Mouse (Mus musculus): ENCODE measurements around the gene Tet3. TPM values are rescaled to one million over a fixed set of nuclear protein-coding genes. Genes with fewer than 3 reads are reported as not detected.

The Tet3 gene
- polyA plus RNA-seq, 1 experiment from 2014 or later: 56.5 TPM

- H3K36me3 ChIP-seq: peaks cover 43% of the 10 kb centered on the region
- DNase-seq (ENCODE audit: low spot score): no peak
- H3K9me3 ChIP-seq: no peaks in the 10 kb centered on the region
- H3K4me1 ChIP-seq (replicated peaks): peaks cover 80% of the 10 kb centered on the region
- no peaks in the 10 kb centered on the region for H3K27me3 ChIP-seq (ENCODE audit: insufficient read depth, poor library complexity, severe bottlenecking)
- whole genome bisulfite sequencing: 82% methylated on average over 9 of the region's 9 CpGs
- H3K27ac ChIP-seq: no peak overlapping the region
- no peak overlapping the region for H3K4me3 ChIP-seq
Measured at GRCm38 (mm10) chr6:83414601-83415355, 44.1 kb downstream of the Tet3 start.

GRCm38 (mm10) chr6:83413686-83414085 lies 45.2 kb downstream of the Tet3 start:
- Histone ChIP-seq H3K4me1 (replicated peaks) (peaks cover 70% of the 10 kb centered on the region), H3K9me3 (no peaks in the 10 kb centered on the region), H3K4me3 (no peak overlapping the region), H3K27ac (no peak overlapping the region), H3K27me3 (ENCODE audit: insufficient read depth, poor library complexity, severe bottlenecking) (no peaks in the 10 kb centered on the region), H3K36me3 (peaks cover 47% of the 10 kb centered on the region)
- DNase-seq (ENCODE audit: low spot score): no peak
- WGBS: 76% methylated on average over 1 of the region's 1 CpGs

GRCm38 (mm10) chr6:83412854-83413401 lies 46.0 kb downstream of the Tet3 start:
- H3K27ac ChIP-seq: peak overlapping the region; percentile 59; the same call in 1 of the 2 replicates

GRCm38 (mm10) chr6:83412362-83412853 lies 46.5 kb downstream of the Tet3 start:
- Histone ChIP-seq H3K27ac (peak overlapping the region; percentile 59; the same call in 1 of the 2 replicates), H3K9me3 (no peaks in the 10 kb centered on the region), H3K27me3 (ENCODE audit: insufficient read depth, poor library complexity, severe bottlenecking) (no peaks in the 10 kb centered on the region), H3K4me1 (replicated peaks) (peaks cover 60% of the 10 kb centered on the region), H3K4me3 (no peak overlapping the region), H3K36me3 (peaks cover 59% of the 10 kb centered on the region)
- no peak for DNase-seq (ENCODE audit: low spot score)
- WGBS: 88% methylated on average over 10 of the region's 10 CpGs

More at GRCm38 (mm10) chr6:83412854-83413401, 46.0 kb downstream of the Tet3 start:
- Histone ChIP-seq H3K4me1 (replicated peaks) (peaks cover 65% of the 10 kb centered on the region), H3K4me3 (no peak overlapping the region), H3K27me3 (ENCODE audit: insufficient read depth, poor library complexity, severe bottlenecking) (no peaks in the 10 kb centered on the region), H3K9me3 (no peaks in the 10 kb centered on the region), H3K36me3 (peaks cover 54% of the 10 kb centered on the region)
- no peak for DNase-seq (ENCODE audit: low spot score)
- WGBS: 65% methylated on average over 5 of the region's 5 CpGs

GRCm38 (mm10) chr6:83411635-83412361 lies 47.1 kb downstream of the Tet3 start:
- H3K4me1 ChIP-seq (replicated peaks): peaks cover 54% of the 10 kb centered on the region
- 90% methylated on average over 9 of the region's 9 CpGs for WGBS
- peaks cover 60% of the 10 kb centered on the region for H3K36me3 ChIP-seq
- no peak for DNase-seq (ENCODE audit: low spot score)
- peak overlapping the region; percentile 59; the same call in 1 of the 2 replicates for H3K27ac ChIP-seq
- no peak overlapping the region for H3K4me3 ChIP-seq
- no peaks in the 10 kb centered on the region for H3K27me3 ChIP-seq (ENCODE audit: insufficient read depth, poor library complexity, severe bottlenecking)
- no peaks in the 10 kb centered on the region for H3K9me3 ChIP-seq

GRCm38 (mm10) chr6:83410046-83410706 lies 48.7 kb downstream of the Tet3 start:
- H3K27ac ChIP-seq: no peak overlapping the region
- H3K36me3 ChIP-seq: peaks cover 62% of the 10 kb centered on the region
- DNase-seq (ENCODE audit: low spot score): no peak
- H3K4me1 ChIP-seq (replicated peaks): peaks cover 48% of the 10 kb centered on the region
- no peaks in the 10 kb centered on the region for H3K9me3 ChIP-seq
- no peak overlapping the region for H3K4me3 ChIP-seq
- H3K27me3 ChIP-seq (ENCODE audit: insufficient read depth, poor library complexity, severe bottlenecking): no peaks in the 10 kb centered on the region
- WGBS: 72% methylated on average over 9 of the region's 9 CpGs

- Histone ChIP-seq H3K4me1 (replicated peaks) (peaks cover 37% of the 10 kb centered on the region), H3K4me3 (no peak overlapping the region), H3K27me3 (ENCODE audit: insufficient read depth, poor library complexity, severe bottlenecking) (no peaks in the 10 kb centered on the region), H3K27ac (no peak overlapping the region), H3K36me3 (peaks cover 67% of the 10 kb centered on the region), H3K9me3 (no peaks in the 10 kb centered on the region)
- 94% methylated on average over 9 of the region's 9 CpGs for WGBS
- no peak for DNase-seq (ENCODE audit: low spot score)
Measured at GRCm38 (mm10) chr6:83408510-83408909, 50.4 kb downstream of the Tet3 start.

- peaks cover 77% of the 10 kb centered on the region for H3K36me3 ChIP-seq
- no peaks in the 10 kb centered on the region for H3K9me3 ChIP-seq
- H3K27ac ChIP-seq: no peak overlapping the region
- 91% methylated on average over 7 of the region's 7 CpGs for WGBS
- H3K4me3 ChIP-seq: no peak overlapping the region
- no peak for DNase-seq (ENCODE audit: low spot score)
- peaks cover 8% of the 10 kb centered on the region for H3K4me1 ChIP-seq (replicated peaks)
- no peaks in the 10 kb centered on the region for H3K27me3 ChIP-seq (ENCODE audit: insufficient read depth, poor library complexity, severe bottlenecking)
Measured at GRCm38 (mm10) chr6:83405511-83406064, 53.3 kb downstream of the Tet3 start.

GRCm38 (mm10) chr6:83404571-83404970 lies 54.3 kb downstream of the Tet3 start:
- Histone ChIP-seq H3K36me3 (peaks cover 83% of the 10 kb centered on the region), H3K27ac (no peak overlapping the region), H3K27me3 (ENCODE audit: insufficient read depth, poor library complexity, severe bottlenecking) (no peaks in the 10 kb centered on the region), H3K9me3 (no peaks in the 10 kb centered on the region), H3K4me1 (replicated peaks) (no peaks in the 10 kb centered on the region), H3K4me3 (no peak overlapping the region)
- 96% methylated on average over 13 of the region's 13 CpGs for WGBS
- DNase-seq (ENCODE audit: low spot score): no peak

- Histone ChIP-seq H3K27ac (0 out of 2 replicates have a peak overlapping the region, but pooled peaks have one; percentile 35), H3K4me3 (no peak overlapping the region), H3K36me3 (peaks cover 91% of the 10 kb centered on the region), H3K9me3 (no peaks in the 10 kb centered on the region), H3K4me1 (replicated peaks) (no peaks in the 10 kb centered on the region), H3K27me3 (ENCODE audit: insufficient read depth, poor library complexity, severe bottlenecking) (no peaks in the 10 kb centered on the region)
- WGBS: 95% methylated on average over 8 of the region's 8 CpGs
- DNase-seq (ENCODE audit: low spot score): no peak
Measured at GRCm38 (mm10) chr6:83403481-83403880, 55.4 kb downstream of the Tet3 start.

GRCm38 (mm10) chr6:83399790-83400189 lies 59.1 kb downstream of the Tet3 start:
- Histone ChIP-seq H3K27me3 (ENCODE audit: insufficient read depth, poor library complexity, severe bottlenecking) (no peaks in the 10 kb centered on the region), H3K9me3 (no peaks in the 10 kb centered on the region), H3K4me1 (replicated peaks) (no peaks in the 10 kb centered on the region), H3K27ac (no peak overlapping the region), H3K4me3 (no peak overlapping the region), H3K36me3 (peaks cover 100% of the 10 kb centered on the region)
- 90% methylated on average over 3 of the region's 3 CpGs for WGBS
- DNase-seq (ENCODE audit: low spot score): no peak

GRCm38 (mm10) chr6:83397728-83398127 lies 61.2 kb downstream of the Tet3 start:
- Histone ChIP-seq H3K4me3 (no peak overlapping the region), H3K27me3 (ENCODE audit: insufficient read depth, poor library complexity, severe bottlenecking) (no peaks in the 10 kb centered on the region), H3K4me1 (replicated peaks) (no peaks in the 10 kb centered on the region), H3K27ac (no peak overlapping the region), H3K9me3 (no peaks in the 10 kb centered on the region), H3K36me3 (peaks cover 100% of the 10 kb centered on the region)
- DNase-seq (ENCODE audit: low spot score): no peak
- WGBS: 88% methylated on average over 8 of the region's 8 CpGs

All from hindbrain, embryonic 10.5 days (tissue).